Mouse (Mus musculus): Measurements from ENCODE around the gene Brwd1.
A peak's percentile ranks its signal among the peaks of the same experiment; 100 is the strongest.
"Not testable (repeated sequence)": the region's sequence is repeated elsewhere in the genome, so short reads cannot be mapped to it uniquely, and the experiment has no call there.

Gene Brwd1

DNA sequence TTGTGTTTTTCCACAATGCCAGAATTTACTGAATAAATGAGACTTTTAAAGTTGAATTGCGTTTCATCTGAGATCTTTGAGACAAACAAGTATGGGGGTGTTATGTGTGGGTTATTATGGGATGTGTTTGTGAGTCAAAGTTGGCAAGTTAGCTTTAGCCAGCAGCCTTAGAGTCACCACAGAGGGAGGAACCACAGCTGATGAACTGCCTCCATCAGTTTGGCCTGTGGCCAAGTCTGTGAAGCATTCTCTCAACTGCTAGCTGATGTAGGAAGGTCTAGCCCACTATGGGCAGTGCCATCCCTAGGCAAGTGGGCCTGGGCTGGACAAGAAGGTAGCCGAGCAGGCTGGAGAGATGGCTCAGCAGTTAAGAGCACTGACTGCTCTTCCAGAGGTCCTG, 111.5 kb downstream of the Brwd1 start:
- DNase-seq (ENCODE audit: low spot score), result no peak

DNA sequence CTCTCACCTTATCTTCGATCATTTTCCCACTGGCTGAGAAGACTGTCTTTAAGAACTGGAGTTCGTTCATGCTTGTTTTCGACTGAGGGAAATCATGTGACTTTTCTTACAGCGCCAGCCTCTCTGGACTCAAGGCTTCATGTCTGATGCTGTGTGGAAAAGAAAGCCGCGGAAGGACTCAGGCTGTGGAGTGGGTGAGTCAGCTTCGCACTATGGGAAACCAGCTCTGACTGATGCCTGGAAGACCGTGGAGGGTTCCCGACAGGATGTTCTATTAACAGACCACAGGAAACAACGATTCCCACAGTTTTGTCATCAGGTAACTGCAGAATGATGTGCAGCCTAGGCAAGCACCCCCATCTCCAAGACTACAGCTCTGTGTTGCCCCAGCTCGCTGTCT, 114.9 kb downstream of the Brwd1 start:
- DNase-seq (ENCODE audit: low spot score), result no peak

DNA sequence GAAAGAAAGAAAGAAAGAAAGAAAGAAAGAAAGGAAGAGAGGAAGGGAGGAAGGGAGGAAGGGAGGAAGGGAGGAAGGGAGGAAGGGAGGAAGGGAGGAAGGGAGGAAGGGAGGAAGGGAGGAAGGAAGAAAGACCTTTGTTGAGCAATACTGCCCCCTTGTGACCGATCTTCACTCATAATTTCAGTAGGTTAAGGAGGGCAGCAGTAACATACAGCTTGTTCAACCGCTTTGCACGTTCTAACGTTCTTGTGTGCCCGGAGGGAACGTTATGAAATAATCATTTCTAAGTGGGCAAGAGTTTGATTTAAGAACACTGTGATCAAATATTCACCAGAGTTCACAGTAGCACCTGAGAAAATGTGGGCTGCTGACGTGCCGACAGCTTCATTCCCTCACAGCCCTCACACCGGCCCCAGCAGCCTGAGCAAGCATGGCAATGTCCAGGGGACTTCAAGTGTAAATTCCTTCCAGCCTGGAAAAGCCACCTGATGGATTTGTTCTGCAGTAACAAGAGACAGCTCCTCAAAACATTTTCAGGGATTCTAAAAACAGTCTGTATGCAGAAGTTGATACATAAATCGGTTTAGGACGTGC, 117.8 kb downstream of the Brwd1 start:
- no peak for DNase-seq (ENCODE audit: low spot score)

DNA sequence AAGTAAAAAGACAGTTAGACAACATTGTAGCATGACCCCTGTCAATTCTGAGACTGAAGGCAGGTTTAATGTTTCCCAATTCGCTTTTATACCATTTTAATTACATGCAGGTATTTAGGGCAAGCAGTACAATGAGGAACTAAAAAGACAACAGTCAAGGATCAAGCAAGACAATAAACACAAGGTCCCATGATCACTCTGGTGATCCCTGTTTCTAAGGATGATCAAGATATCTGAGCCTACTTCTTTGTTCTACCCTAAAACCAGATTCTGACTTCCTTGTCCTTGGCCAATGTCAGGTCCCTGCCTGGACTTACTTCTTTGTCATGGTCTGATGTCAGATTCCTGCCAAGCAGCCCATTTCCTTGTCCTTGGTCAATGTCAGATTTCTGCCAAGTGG, 120.8 kb downstream of the Brwd1 start:
- DNase-seq (ENCODE audit: low spot score), result not testable (repeated sequence)

DNA sequence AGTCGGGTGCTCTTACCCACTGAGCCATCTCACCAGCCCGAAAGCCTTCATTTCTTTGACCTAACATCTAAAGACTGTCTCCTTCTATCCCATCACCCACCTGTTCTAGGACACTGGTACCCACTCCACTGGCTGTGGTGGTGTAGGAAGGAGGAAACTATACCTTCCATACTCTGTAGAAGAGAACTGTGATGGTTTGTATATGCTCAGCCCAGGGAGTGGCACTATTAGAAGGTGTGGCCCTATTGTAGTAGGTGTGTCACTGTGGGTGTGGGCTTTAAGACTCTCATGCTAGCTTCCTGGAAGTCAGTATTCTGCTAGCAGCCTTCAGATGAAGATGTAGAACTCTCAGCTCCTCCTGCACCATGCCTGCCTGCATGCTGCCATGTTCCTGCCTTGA, 121.6 kb downstream of the Brwd1 start:
- not testable (repeated sequence) for DNase-seq (ENCODE audit: low spot score)

DNA sequence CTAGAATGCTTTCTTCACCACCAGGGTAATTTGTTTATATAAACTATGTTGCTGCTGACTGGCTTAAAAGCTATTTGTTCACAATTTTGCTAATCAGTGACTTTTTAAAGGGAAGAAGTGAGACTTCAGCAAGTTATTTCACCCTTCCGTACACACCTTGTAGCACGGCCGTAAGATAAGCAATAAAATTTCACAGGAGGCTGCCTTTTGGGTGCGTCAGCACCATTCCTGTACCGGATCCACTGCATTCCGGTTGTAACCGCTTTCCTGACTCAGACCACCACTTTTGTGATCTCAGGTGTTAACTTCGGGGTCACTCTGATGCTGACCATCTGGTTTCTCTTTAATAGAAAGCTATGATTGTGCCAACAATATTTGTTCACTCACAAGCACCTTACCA, 124.2 kb downstream of the Brwd1 start:
- no peak for DNase-seq (ENCODE audit: low spot score)

DNA sequence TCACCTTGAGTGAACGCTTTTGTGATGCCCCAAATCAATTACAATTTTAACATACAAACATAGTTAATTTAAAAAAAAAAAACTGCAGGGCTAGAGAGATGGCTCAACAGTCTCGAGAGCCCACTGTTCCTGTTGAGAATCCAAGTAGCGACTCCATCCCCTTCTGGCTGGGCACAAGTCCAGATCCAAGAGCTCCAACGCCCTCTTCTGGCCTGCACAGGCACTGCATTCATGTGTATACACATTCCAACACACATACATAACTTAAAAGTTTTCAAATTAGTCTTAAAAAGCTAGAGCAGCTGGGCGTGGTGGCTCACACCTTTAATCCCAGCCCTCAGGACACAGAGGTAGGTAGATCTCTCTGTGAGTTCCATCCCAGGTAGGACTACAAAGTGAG, 125.7 kb downstream of the Brwd1 start:
- no peak for DNase-seq (ENCODE audit: low spot score)

DNA sequence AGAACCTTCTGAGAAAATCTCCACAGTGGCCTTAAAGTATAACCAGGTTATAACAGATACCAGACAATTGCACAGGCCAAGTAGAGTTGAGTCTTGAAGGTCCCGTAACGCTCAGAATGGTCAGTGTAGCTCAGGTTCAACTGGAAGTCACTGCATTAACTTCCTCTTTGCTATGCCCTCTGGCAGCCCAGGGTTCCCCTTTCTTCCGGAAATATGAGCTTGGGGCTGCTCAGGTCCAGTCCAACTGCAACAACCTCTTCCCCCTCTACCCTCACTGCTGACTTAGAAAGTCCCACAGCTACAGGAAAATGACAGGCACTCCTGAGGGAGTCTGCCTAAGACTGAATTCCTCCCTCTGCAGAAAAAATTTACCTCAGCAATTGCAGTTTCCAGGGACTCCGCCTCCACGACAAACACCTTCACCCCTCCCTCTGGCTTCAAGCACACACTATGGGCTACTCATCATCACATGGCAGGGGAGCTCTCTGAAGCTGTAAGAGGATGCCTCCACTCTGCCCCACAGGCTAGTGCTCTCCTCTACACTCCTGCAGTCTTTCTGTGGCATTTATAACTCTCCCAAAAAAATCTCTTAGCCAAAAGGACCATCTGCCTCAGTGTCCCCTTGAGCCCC, 126.5 kb downstream of the Brwd1 start:
- DNase-seq (ENCODE audit: low spot score), result no peak

DNA sequence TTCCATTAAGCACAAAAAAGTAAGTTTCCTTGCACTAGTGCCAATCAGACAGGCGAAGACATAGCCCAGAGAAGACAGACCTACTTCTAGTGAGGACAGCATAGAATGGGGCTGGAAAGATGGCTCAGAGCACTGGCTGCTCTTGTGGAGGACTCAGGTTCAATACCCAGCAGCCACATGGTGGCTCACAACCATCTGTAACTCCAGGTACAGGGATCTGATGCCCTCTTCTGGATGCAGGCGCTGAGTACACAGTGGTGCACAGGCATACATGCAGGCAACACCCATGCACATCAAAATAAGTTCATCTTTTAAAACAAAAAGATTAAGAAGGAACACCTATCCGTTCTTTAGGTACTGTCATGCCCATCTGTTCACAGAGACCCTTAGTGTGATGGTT, 128.0 kb downstream of the Brwd1 start:
- DNase-seq (ENCODE audit: low spot score), result no peak

DNA sequence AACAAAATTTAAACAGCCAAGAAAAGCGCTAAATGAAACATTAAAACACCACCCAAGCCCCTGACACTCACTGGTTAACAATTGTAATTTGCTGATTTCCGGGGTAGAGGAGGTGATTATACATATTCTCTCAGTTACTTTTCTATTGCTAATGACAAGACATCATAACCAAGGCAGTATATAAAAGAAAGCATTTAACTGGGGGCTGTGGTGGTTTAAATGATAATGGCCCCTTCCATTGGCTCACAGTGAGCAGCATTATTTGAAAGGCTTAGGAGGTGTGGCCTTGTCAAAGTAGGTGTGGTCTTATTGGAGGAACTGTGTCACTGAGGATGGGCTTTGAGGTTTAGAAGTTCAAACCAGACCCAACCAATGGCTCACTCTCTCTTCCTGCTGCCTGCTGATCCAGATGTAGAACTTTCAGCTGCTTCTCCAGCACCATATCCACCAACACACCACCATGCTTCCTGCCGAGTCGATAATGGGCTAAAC, 129.1 kb downstream of the Brwd1 start:
- DNase-seq (ENCODE audit: low spot score), result no peak

DNA sequence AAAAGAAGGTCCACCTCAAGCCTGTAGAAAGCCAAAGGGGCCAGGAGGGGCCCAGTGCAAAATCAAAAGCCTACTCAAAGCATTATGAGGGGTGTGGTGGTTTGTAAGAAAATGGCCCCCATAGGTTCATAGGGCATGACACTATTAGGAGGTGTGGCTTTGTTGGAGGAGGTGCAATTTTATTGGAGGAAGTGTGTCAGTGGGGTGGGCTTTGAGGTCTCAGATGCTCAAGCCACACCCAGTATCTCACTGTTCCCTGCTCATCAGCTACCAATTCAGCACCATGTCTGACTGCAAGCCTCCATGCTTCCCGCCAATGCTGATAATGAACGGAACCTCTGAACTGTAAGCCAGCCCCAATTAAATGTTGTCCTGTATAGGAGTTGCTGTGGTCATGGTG, 130.9 kb downstream of the Brwd1 start:
- no peak for DNase-seq (ENCODE audit: low spot score)

DNA sequence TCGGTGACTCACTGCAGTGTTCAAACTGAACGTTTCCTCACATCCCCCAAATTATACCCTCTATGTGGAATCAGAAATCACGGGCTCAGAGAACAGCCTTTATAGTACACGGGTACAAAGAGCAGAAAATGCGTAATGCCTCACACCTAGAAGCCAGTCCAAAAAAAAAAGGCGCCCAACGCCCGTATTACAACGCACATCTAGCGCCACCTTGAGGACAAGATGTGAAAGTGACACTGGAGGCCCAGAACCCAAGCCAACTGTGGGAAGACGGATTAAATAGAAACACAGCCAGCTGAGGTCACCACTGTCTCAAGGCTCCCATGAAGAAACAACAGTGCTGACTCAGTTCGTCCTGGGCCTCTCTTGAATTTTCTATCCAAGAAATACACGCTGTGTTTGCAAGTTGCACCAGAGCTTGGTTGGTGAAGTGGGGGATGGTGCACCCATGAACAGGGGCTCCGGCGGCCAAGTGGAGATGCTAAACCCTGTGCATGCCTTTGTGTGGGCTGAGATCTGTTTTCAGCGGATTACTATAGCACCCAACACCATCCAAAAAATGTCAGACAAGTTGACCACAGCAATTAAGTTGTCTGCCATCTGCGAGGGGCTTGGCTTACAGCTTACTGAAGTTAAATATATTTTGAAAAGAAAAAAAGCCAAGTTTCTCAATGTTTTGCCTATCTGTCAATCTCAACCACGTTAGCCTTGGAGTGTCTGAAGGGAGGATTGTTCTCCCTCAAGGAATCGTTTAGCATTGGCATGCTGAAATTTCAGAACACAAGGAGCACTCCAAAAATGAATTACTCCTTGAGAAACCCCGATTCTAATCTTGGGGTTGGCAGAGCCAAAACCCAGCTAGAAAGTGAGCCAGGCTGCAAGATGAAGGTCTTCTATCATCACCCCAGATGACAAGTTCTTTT, 136.7 kb downstream of the Brwd1 start:
- peak; percentile 77 for DNase-seq (ENCODE audit: low spot score)

DNA sequence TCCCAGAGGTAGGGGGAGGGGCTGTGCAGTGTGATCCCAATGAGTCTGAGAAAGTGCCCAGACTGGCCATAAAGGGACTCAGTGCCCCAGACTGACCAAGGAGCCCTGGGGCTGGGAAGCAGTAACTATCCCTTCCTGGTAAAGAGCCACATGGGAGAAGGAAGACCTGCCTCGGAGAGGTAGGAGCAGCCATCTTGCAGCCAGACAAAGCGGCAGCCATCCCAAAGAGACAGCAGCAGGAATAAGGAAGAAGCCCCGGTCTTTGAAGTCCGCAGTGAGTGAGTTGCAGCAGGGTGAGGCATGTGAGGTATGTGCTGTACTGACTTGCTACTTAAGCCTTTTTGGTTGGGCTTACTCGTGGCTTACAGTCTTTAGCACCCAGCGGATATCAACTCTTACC, 139.1 kb downstream of the Brwd1 start:
- no peak for DNase-seq (ENCODE audit: low spot score)

Measured in ovary, adult 18-20 months (tissue).